Mouse (Mus musculus): ENCODE data around the gene Slc25a17.

DNA sequence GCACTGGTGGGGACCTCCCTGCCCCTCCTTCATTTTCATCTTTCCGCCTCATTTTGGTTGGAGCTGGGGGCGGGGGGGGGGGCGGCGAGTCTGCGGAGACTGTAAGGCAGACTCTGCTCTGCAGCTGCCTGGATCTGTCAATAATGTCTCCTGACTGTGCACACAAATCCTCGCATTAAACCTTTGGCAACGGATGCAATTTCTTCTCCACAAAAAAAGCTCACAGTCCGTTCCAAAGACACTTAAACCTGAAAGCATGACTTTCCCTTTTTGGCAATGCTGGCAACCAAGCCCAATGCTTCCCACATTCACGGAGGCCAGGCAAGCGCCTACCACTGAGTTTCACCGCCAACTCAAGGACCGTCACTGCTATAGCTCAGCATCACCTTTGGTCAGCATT is 66.2 kb downstream of the Slc25a17 start:
- no peak for TF ChIP-seq CTCF (IDR thresholded peaks at IDR 0.05; ENCODE audit: low read depth, low read length)
- TF ChIP-seq POLR2A (IDR thresholded peaks at IDR 0.05; ENCODE audit: extremely low read depth, insufficient read depth, low read length) = no peak
